Mouse (Mus musculus): ENCODE results near the gene Cenpf.

The Cenpf gene

DNA sequence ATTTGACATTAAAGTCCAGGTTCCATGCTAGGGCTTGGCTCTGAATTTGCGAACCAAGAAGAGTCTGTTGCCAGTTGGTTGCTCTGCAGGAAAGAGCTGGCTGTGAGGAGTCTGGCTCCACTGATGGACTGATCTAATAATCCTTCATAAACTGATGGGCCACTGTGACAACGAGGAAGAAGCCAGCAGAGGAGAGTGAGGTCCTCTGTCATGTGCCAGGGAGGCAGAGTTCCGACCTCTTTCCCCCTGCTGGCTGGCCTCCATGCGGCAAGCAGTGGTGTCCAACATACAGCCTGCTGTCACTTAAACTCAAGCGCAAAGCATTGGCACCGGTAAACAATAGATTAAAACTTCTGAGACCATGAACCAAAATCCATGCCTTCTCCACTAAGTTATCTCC, 57.9 kb downstream of the Cenpf start:
- no peak for DNase-seq (ENCODE audit: low spot score)

DNA sequence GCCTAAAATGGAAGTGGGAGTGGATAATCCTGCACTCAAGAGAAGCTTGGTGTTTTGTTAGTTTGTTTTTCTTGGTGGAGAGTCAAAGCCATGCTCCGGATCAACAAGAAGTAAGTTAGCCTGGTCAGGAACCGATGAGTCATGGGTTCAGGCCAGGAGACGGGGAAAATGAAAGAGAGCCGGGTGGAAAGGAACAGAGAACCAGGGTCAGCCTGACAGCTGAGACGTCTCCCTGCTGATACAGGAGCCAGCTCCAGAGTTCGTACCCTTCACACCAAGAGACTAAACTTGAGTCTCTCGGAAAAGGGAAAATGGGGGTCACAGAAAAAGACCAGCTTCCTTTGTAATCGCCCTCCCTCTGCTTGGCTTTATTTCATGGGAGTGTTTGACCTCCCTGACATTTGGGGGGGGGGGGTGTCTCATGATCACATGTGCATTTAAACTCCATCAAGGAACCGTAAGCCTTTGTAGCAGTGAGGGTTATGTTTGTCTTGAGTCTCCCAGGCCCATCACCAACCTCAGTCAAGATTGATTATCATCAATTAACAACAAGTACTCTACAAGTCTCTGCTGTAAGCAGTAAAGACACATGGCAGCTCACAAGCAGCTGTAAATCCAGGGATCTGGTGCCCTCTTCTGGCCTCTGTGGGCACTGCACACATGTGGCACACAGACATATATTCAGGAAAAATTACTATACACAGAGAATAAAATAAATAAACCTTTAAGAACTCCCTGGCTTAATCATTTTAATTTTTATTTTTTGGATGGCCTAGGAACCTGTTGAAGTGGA, 59.7 kb downstream of the Cenpf start:
- DNase-seq (ENCODE audit: low spot score), result no peak

DNA sequence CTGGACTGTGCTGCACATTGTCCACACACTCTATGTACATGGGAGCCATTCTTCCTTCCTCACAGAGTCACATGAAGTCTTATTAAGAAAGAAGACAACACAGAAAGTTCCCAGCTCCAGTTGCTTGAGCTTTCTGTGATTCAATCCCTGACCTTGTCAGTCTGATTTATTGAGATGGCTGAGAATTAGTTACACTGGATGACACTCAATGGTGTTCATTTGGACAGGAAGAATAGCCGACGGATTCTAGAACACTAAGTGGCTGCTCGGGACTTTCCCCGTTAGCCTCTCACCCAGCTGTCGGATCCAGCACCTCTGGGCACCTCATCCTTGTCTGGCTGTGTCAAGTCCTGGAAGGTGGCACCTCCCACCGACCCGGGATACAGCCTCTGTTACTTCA, 63.1 kb downstream of the Cenpf start:
- DNase-seq (ENCODE audit: low spot score), result no peak

DNA sequence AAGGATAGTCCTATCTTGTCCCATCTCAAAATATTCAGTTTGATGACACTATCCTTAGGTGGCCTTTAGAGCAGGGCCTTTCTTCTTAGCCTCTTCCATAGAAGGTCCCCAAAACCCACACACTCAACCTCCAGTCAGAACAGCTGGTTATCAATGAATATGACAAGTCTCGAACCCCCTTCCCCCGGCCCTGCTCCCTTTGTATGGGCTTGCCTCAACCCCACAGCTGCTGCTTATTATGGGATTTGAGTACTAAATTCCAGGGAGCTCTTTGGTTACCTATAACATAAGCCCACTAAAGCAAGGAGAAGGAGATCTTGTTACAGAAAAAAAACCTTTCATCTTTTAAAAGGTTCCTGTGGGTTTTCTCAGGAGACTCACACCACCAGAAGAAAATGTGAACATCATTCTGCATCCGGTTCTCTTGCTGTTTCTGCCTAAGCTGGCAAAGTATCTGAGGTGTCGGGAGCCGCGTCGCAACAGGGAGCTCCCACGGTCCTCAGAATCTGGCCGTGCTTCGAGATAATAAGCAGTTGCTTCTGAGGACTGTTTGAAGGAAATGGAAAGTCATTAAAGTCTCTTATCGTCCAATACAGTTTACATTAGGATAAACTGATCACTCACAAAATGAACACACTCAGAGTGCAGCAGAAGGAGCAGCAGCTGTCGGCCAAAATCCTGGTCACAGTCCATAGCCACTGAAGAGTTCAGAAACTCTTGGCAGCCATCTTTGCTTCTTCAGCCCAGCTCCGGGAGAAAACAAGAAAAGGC, 68.7 kb downstream of the Cenpf start:
- no peak for DNase-seq (ENCODE audit: low spot score)

DNA sequence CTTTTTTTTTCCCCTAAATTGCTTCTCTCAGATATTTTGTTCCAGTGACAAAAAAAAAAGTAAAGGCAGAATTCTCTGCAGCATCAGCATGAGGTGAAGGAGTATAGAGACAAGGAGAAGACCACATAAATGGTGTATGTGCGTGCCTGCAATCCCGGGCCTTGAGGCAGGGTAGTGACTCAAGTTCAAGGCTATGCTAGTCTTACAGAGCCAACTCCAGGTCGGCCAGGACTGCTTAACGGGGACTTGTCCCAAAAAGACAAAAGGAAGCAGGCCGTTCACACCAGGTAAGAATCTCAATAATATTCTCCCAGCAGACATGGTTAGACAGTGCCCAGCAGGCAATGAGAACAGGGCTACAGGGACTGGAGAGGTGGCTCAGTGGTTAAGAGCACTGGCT, 70.5 kb downstream of the Cenpf start:
- DNase-seq (ENCODE audit: low spot score), result no peak

DNA sequence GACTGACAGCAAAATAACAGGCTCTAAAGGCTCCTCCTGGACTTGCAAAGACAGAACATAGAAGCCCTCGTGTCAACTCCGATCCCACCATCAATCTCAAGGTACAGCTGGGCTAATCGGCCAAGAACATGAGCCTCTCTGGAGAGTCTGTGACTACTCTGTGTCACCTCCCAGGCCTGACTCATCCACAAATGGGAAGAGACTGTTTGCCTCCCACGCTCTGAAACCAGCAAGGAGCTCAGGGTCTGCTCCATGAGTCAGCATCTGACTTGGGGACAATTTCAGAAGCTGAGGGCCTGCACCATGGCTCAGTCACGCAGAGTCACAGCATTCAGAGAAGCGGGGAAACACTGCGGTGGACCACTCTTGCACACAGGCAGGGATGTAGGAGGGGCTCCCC, 72.6 kb downstream of the Cenpf start:
- peak; percentile 21 for DNase-seq (ENCODE audit: low spot score)

DNA sequence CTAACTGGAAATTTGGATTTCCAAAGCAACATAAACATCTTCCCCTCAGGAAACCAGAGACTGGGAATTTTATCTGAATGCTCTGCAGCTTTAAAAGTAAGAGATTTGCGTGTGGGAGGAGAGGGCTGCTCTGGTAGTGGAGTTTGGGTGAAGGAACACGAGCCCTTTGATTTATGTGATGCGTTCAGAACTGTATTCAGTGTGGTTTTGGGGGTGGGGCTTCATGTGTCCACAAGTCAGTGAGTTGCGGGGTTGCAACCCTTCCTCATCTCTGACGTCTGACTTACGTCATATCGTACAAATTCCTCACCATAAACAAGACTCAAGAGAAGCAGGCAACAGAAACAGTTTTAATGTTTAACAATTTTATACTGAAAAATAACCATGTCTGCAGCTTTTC, 74.8 kb downstream of the Cenpf start:
- DNase-seq (ENCODE audit: low spot score), result no peak

DNA sequence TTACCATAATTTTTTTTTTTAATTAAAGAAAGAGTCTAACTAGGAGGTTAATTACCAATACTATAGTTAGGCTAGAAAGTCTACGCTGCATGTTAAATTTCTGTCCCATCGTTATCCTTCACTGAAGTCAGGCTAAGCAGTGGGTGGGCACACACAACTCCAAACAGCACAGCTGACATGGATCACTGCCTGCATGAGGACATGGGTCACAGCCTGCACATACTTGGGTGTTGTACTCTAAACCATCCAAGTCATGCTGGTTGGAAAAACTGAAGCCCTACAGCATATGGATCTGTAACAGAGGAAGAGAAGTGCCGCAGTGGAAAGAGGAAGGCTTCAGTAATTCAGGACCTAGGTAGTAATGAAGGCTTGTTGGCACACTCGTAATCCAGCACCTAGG, 76.1 kb downstream of the Cenpf start:
- DNase-seq (ENCODE audit: low spot score), result no peak

DNA sequence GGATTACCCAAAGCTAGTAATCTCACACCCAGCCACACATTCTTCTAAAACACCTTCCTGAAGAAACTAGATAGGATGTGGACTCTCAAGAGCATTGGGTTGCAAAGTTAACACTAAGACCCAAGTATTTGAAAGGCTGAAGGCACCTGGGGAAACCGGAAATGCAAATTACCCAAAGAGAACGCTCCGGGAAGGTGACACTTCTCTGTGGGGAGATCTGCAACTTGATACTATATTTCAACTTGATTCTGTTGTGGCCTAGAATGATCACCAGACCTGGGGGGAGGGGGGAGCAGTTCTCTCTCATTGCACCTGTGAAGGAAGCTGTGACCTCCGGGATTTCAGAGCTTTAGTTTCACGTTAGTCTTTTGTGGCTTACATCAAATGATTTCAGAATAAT, 79.2 kb downstream of the Cenpf start:
- DNase-seq (ENCODE audit: low spot score), result no peak

DNA sequence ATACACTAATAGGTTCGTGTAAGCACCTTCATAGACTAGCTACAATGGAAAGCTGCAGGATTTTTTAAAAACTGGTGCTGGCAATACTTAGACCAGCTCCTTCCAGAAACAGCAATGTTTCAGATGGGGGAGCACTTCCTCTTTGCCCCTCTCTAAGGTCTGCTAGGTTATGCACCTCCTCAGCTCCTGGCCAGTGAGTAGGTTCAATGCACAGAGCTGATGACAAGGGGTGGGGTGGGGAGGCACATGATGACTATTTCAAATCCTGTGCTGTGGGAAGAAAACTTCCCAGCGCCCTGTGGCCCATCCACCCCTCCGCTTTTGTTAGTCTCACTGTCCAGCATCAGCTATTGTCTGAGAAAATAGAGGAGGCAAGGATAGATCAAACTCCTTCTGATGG, 79.8 kb downstream of the Cenpf start:
- no peak for DNase-seq (ENCODE audit: low spot score)

DNA sequence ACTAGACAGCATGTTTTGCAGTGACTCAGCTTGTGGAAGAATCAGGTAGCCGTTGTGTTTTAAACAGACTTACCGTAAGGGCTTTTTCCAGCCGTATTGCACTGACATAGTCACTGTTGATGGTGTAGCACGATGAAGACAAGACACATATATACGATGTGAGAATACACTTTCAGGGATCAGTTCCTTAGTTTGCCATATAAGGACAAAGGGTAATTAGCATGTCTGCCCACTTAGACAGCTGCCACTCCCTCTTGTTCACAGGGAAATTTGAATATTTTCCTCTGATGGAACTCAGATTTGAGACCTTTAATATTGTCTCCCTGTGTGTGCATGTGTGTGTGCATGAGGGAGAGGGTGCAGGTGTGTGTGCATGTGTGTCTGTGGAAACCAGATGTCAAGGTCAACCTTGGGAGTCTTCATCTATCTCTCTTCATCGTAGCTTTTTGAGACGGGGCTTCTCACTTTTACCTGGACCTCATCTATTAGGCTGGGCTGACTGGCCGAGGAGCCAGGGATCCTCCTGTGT, 82.2 kb downstream of the Cenpf start:
- no peak for DNase-seq (ENCODE audit: low spot score)

DNA sequence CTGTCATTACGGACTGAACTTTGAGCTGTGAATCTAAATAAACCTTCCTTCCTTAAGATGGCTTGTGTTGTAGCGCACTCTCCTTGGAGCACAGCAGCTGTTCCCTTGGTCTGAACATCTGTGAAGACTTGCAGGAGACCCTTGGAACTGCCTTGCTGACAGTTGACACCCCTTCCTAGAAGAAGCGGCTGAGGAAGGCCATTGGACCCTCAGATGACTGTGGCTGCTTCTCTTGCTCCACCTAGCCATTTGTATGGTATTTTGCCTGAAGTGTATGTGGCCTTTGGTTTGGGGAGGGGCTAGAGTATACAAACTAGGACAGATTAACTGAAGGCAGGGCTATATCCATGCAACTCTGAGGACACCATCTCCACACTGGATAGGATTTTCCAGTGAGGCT, 90.8 kb downstream of the Cenpf start:
- DNase-seq (ENCODE audit: low spot score), result no peak
